Mouse (Mus musculus) liver, embryonic 14 days (tissue): ENCODE data around the gene Dusp22. TPM values are rescaled to one million over a fixed set of nuclear protein-coding genes. Genes with fewer than 3 reads are reported as not detected.

ENCODE experiments used
- polyA plus RNA-seq: library from polyadenylated mRNA; depleted of rRNA; stranded (reverse); fragments of >200 nt; gene quantifications from 2 replicates; pipeline ENCODE4 v1.2.3, GENCODE M21; 2012; rRNA removed

Dusp22 gene
- 3.5 and 4.2 TPM in 2 replicates for polyA plus RNA-seq

GRCm38 (mm10) chr13:30659613-30660505, at the start of gene Dusp22:
TSS of gene Dusp22 (plus strand) at chr13:30659999.

GRCm38 (mm10) chr13:30749021-30749556, 89.3 kb downstream of the Dusp22 start, which contains the start of gene Irf4:
TSS of gene Irf4 (plus strand) at chr13:30749226.

Other genes starting within 250 kb of the Dusp22 start
- 83.1 and 101 TPM in 2 replicates for gene Uqcrfs1, start 114.6 kb upstream of the Dusp22 start, polyA plus RNA-seq
- gene Irf4, start 89.2 kb downstream of the Dusp22 start, polyA plus RNA-seq = 0.09 and 0.13 TPM in 2 replicates